Mouse (Mus musculus) midbrain, postnatal 0 days (tissue): Measurements from ENCODE around the gene Mgat5. TPM values are rescaled to one million over a fixed set of nuclear protein-coding genes. Genes with fewer than 3 reads are reported as not detected.

ENCODE experiments used
- ATAC-seq: fragments of 200-750 bp; cut with Nextera tagmentation; 2 replicates; pipeline ENCODE4 v1.8.0; 2017; ENCODE audit warnings: moderate number of reproducible peaks, mild to moderate bottlenecking, moderate TSS enrichment, moderate library complexity; ENCODE audit not compliant: low FRiP score
- DNase-seq: peaks from one replicate; pipeline ENCODE4 v3.0.0-alpha.2; 2015; ENCODE audit warnings: low spot score
- H3K27ac ChIP-seq: fragments of 300-500 bp; sonication (generic); 2 replicates; pipeline ENCODE4 v1.5.1; 2014; ENCODE audit warnings: low read depth, mild to moderate bottlenecking, low read length, mixed read lengths
- H3K27me3 ChIP-seq: fragments of 300-500 bp; sonication (generic); 2 replicates; pipeline ENCODE4 v1.6.1; 2014; ENCODE audit warnings: low read length, control low read depth, mixed read lengths; ENCODE audit not compliant: insufficient read depth
- H3K36me3 ChIP-seq: fragments of 300-500 bp; sonication (generic); 2 replicates; pipeline ENCODE4 v1.6.1; 2014; ENCODE audit warnings: low read length, control low read depth, mixed read lengths; ENCODE audit not compliant: insufficient read depth
- H3K4me1 ChIP-seq: fragments of 300-500 bp; sonication (generic); 2 replicates; pipeline ENCODE4 v1.6.1; 2014; ENCODE audit warnings: mild to moderate bottlenecking, control low read depth, antibody characterized with exemption, low read length, mixed read lengths; ENCODE audit not compliant: insufficient read depth
- H3K4me2 ChIP-seq: fragments of 300-500 bp; sonication (generic); 2 replicates; pipeline ENCODE4 v1.6.1; 2014; ENCODE audit warnings: low read depth, mild to moderate bottlenecking, low read length, mixed read lengths; ENCODE audit not compliant: poor library complexity, severe bottlenecking
- H3K4me3 ChIP-seq: fragments of 300-500 bp; sonication (generic); 2 replicates; pipeline ENCODE4 v1.5.1; 2014; ENCODE audit warnings: low read depth, mild to moderate bottlenecking, low read length, moderate library complexity
- H3K9ac ChIP-seq: fragments of 300-500 bp; sonication (generic); replicated peaks from 2 replicates; pipeline ENCODE4 v1.6.1; 2014; ENCODE audit warnings: mild to moderate bottlenecking, low read length, moderate library complexity, mixed read lengths; ENCODE audit not compliant: poor library complexity, severe bottlenecking
- H3K9me3 ChIP-seq: fragments of 300-500 bp; sonication (generic); 2 replicates; pipeline ENCODE4 v1.6.1; 2016; ENCODE audit warnings: low read length, control low read depth
- CTCF ChIP-seq: IDR thresholded peaks from 2 replicates; pipeline ENCODE4 v1.5.1; 2016; ENCODE audit warnings: antibody characterized with exemption, mild to moderate bottlenecking
- WGBS: fragments of 180-500 bp; shearing (Covaris S2); extraction: QIAGEN DNeasy Blood & Tissue Kit; methylation state at CpG from one replicate; pipeline ENCODE4 v1.1.7; 2014; 5-methylcytosine and 5-hydroxymethylcytosine counted together
- polyA plus RNA-seq: library from polyadenylated mRNA; unstranded; fragments of >200 nt; fragmentation: Nextera tagmentation; extraction: Ambion mirVana; gene quantifications from 2 replicates; pipeline ENCODE4 v1.2.1, GENCODE M21; 2015
- total RNA-seq: library from RNA; depleted of rRNA; stranded (reverse); fragments of >200 nt; gene quantifications from 2 replicates; pipeline ENCODE4 v1.2.3, GENCODE M21; 2014

Mgat5 gene
- total and polyA plus RNA-seq, 2 experiments from 2014 or later: 13.0 to 56.5 TPM

DNA sequence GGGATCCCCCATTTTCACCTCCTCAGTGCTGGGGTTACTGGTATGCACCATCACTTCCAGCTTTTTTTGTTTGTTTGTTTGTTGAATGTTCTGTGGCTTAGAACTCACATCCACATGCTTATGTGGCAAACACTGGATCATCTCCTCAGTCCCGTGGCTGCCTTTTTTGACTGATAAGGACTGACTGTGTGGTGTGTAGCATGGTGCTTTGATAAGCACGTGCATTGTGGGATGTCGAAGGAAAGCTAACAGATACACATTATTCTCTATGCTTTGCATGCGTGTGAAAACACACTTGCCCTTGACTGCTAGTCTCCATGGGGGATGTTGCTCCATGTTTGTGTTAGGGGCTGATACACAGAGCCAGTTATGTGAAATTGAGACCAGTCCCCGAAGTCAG lies 164.7 kb downstream of the Mgat5 start:
- Histone ChIP-seq H3K36me3 (peaks cover 11% of the 10 kb centered on the region), H3K9me3 (no peaks in the 10 kb centered on the region), H3K9ac (no peak overlapping the region), H3K27ac (no peak overlapping the region), H3K4me2 (no peak overlapping the region), H3K4me3 (no peak overlapping the region), H3K27me3 (no peaks in the 10 kb centered on the region), H3K4me1 (no peaks in the 10 kb centered on the region)
- no peak for DNase-seq
- ATAC-seq: no peak
- WGBS: 94% methylated on average over 5 of the region's 5 CpGs
- TF ChIP-seq CTCF: no peak

DNA sequence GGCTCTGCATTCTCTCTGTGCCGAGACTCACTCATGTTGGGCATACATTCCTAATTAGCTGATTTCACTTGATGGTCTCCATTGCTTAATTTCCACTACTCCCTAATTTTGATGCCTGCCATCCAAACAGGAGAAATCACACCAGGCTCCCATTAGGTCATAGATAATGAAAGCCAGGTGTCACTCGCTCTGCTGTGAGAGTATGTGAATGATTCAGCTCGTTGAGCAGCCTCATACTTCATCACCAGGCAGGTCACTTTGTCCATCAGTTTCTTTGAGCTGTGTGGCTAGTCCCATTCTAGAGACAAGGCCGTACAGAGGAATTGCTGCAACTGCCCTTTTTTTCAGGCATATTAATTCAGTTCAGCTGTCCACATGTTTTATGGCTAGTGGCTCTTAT lies 167.3 kb downstream of the Mgat5 start:
- Histone ChIP-seq H3K27ac (no peak overlapping the region), H3K27me3 (no peaks in the 10 kb centered on the region), H3K4me3 (no peak overlapping the region), H3K9ac (no peak overlapping the region), H3K36me3 (no peaks in the 10 kb centered on the region), H3K4me1 (no peaks in the 10 kb centered on the region), H3K9me3 (no peaks in the 10 kb centered on the region), H3K4me2 (no peak overlapping the region)
- no peak for ATAC-seq
- WGBS: 78% methylated on average over 4 of the region's 4 CpGs
- no peak for TF ChIP-seq CTCF
- no peak for DNase-seq

DNA sequence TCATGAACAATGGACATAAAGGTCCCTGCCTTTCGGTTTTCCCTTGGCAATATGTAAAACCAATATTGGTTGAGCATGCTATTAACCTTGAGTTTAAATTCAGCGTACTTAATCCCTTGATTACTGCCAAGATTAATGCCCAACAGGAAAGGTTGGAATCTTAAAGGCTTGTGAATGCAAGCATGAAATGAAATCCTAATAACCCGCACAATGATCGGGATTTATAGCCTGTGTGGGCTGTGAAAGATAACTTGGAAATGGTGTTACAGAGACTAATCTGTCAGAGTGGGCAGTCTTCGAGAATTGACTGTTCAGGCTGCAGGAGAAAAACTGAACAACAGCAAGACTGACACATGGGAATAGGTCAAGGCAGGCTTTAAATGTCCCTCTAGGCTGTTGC lies 168.7 kb downstream of the Mgat5 start:
- Histone ChIP-seq H3K9me3 (no peaks in the 10 kb centered on the region), H3K4me1 (no peaks in the 10 kb centered on the region; the same call in 1 of the 2 replicates), H3K9ac (no peak overlapping the region), H3K27me3 (no peaks in the 10 kb centered on the region), H3K36me3 (no peaks in the 10 kb centered on the region), H3K4me3 (no peak overlapping the region), H3K4me2 (no peak overlapping the region), H3K27ac (no peak overlapping the region)
- WGBS: 23% methylated on average over 5 of the region's 5 CpGs
- DNase-seq (peak; percentile 53), ATAC-seq (no peak)
- TF ChIP-seq CTCF: no peak

DNA sequence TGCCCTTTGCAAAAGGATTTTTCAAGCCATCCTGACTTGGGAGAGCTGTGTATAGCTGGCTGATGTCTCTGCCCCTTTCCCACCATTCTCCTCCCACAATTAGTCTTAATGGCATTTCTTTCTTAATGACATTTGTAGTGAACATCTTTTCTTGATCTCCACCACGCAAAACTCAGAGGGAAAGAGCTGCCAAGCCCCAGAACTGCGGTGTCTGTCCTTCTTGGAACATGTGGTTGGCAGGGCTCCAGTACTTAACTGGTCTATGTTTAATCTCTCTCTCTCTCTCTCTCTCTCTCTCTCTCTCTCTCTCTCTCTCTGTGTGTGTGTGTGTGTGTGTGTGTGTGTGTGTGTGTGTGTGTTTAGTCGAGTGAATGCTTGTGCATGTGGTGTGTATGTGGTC lies 169.3 kb downstream of the Mgat5 start:
- Histone ChIP-seq H3K27ac (no peak overlapping the region), H3K4me1 (peaks cover 2% of the 10 kb centered on the region; the same call in 1 of the 2 replicates), H3K36me3 (no peaks in the 10 kb centered on the region), H3K4me2 (no peak overlapping the region), H3K4me3 (no peak overlapping the region), H3K9ac (no peak overlapping the region), H3K27me3 (no peaks in the 10 kb centered on the region), H3K9me3 (no peaks in the 10 kb centered on the region)
- ATAC-seq (no peak), DNase-seq (no peak)
- no peak for TF ChIP-seq CTCF
- WGBS: 49% methylated on average over 3 of the region's 3 CpGs

DNA sequence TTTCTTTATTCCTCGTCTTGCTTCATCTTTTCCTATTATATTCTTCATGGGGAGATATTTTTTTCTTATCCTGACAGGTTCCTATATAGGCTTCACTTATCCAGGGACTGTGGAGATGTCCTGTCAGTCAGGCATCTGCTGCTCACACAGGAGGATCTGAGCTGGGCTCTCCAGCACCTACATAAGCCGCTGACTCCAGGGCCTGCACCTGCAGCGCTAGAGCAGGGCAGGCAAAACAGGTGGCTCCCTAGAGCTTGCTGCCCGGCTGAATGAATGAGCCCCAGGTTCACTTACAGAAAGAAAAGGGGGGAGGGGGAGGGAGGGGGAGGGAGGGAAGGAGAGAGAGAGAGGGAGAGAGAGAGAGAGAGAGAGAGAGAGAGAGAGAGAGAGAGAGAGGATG lies 175.3 kb downstream of the Mgat5 start:
- Histone ChIP-seq H3K27me3 (no peaks in the 10 kb centered on the region), H3K4me3 (no peak overlapping the region), H3K4me2 (no peak overlapping the region), H3K9me3 (no peaks in the 10 kb centered on the region), H3K4me1 (peaks cover 4% of the 10 kb centered on the region; the same call in 1 of the 2 replicates), H3K9ac (no peak overlapping the region), H3K36me3 (peaks cover 5% of the 10 kb centered on the region), H3K27ac (no peak overlapping the region)
- no peak for ATAC-seq
- TF ChIP-seq CTCF: no peak
- no peak for DNase-seq
- WGBS: 28% methylated on average over 4 of the region's 4 CpGs

DNA sequence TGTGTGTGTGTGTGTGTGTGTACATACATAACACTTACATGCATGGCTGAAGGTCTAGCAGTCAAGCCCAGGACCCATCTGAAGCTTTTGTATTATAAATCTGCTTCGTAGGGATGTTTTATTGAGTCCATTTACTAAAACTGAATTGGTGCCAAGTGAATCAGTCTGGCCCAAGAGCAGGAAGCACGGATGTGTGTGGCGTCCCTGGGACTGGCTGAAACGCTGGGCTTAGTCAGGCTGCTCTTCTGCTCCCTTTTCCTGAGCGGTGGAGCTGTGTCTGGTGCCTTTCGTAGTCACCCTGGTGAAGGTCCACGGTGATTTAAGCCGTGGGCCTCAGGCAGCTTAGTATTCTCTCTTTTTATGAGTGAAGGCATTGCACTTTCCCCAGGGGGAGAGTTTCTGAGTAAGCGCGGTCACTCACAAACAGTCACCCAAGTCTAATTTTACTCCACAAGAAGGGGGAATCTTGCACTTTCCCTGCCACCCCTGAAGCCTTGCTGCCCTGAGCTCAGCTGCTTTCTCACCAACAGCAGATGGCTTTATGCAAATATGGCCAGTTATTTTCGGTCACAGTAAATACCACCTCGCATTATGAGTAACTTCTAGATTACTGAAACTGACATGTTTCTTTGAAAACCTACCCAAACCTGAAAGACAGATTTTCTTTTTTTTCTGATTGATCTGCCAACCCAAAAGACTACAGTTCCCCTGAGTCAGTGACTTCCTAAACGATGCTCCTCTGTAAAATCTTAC lies 176.1 kb downstream of the Mgat5 start:
- peaks cover 5% of the 10 kb centered on the region for H3K36me3 ChIP-seq
- WGBS: 44% methylated on average over 13 of the region's 13 CpGs
- no peak overlapping the region for H3K4me2 ChIP-seq
- H3K4me3 ChIP-seq: no peak overlapping the region
- H3K9ac ChIP-seq: no peak overlapping the region
- ATAC-seq (0 out of 2 replicates have a peak, but pooled peaks have one; percentile 33), DNase-seq (peak; percentile 60)
- peaks cover 4% of the 10 kb centered on the region; the same call in 1 of the 2 replicates for H3K4me1 ChIP-seq
- TF ChIP-seq CTCF: no peak
- no peaks in the 10 kb centered on the region for H3K27me3 ChIP-seq
- no peaks in the 10 kb centered on the region for H3K9me3 ChIP-seq
- no peak overlapping the region for H3K27ac ChIP-seq
